Mouse (Mus musculus): ENCODE measurements around the gene Cd47.

The Cd47 gene

DNA sequence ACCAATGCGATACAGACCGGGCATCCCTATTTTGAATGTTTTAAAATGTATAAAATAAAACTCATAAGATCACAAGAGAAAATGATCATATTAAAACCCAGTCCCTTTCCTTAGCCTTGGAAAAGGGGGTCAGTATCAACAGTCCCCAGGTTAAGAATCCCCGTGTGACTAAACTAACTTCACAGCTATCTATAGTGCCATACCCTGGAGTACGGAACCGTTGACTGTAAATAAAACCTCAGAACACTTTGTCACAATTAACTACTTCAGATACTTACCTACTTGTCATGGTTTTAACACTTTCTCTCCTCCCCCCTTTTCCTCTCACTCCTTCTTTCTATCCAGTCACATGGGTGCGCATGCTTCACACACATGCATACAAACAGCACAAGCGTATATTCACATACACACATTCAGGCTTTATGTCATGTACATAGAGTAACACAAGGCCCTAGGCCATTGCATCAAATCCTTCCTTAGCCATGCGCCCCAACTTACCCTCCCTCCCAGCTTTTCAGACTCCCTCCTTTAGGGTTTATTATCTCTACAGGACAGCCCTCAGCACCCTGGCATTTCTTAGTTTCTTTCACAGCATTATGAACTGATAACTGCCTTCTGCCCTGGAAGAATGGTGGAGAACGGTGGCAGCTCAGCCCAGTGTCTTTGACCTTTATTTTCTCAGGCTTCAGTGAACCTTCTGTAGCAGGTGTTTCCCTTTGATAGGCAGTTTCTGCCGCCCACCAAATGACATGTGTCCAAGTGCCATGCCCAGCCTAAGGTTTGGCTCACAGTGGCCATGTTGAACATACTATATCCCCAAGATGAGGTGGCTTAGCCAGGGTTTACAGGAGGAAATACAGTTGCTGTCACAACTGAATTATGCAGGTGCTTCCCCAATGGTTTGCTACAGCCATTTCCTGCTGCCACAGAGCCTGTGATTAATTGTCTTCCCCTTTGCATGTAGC lies at the start of gene Cd47:
Gene Cd47 (plus strand): TSS at position 937 of the 965 bp plus-strand sequence.
- no peak for DNase-seq

DNA sequence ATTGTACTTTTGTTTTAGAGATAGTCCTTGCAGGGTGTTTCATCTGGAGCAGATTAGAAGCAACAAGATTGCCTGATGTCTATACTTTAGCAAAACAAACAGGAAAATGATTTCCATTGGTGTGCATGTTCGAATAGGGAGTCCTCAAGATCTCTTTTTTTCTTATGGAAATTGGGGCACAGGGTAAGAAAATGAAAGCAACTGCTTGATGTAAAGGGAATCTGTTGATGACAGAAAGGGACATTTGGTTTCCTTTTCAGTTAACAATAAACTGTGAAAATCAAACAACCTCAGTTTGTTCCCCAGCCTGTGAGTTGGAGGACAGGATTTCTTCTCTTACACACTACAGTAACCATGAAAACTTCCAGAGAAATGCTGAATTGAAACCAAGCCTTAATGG lies 47.4 kb upstream of the Cd47 start:
- no peak for DNase-seq

DNA sequence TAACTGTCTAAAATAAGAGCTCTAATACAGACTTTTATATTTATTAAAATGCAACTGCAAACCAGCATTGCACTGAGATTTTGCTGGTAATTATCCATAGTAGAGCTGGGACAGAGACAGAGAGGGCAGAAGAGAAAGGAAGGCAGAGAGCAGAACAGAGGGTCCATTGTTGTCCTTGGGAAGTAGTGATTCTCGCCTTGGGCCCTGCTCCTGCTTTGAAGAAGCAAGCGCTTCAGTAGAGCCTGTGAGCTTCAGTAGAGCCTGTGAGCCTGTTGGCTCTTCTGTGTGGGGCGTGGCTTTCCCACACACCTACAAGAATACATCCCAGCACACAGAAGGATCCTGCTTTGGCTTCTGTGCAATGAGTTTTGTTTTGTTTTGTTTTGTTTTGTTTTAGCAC lies 47.0 kb upstream of the Cd47 start:
- no peak for DNase-seq

DNA sequence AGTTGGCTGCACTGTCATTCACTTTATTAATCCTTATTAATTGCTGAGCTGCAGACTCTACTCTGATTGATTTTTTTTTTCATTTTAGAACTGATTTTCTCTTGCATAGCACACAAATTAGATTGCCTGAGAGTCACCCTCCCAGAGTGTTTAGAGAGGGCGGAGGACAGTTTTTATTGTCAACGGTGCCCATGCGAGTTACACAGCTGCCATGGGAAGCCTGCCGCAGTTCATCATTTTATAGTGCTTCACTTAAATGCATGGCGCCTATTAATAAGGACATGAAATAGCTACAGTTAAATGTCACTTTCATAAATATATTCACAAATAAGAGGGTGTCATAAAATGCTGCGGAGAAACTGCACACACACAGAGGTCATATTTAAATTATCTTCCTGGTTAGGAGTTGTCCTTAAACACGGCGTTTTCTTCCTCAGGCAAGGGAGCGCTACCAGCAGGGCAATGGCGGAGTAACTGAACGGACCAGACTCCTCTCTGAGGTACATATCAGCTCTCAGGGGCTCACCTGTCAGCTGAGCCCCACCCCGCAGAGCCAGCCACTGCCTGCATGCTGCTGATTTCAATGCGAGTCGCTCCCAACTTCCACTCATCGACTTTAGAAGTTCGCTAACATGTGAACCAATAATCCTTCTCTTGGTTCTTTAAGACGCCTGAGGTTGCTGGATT lies 39.7 kb upstream of the Cd47 start:
- no peak for DNase-seq

- no peak for DNase-seq
These were observed 38.4 kb upstream of the Cd47 start for GRCm38 (mm10) chr16:49761981-49762380.

- DNase-seq: peak; percentile 8
These were observed 34.0 kb upstream of the Cd47 start for GRCm38 (mm10) chr16:49766326-49766725.

DNA sequence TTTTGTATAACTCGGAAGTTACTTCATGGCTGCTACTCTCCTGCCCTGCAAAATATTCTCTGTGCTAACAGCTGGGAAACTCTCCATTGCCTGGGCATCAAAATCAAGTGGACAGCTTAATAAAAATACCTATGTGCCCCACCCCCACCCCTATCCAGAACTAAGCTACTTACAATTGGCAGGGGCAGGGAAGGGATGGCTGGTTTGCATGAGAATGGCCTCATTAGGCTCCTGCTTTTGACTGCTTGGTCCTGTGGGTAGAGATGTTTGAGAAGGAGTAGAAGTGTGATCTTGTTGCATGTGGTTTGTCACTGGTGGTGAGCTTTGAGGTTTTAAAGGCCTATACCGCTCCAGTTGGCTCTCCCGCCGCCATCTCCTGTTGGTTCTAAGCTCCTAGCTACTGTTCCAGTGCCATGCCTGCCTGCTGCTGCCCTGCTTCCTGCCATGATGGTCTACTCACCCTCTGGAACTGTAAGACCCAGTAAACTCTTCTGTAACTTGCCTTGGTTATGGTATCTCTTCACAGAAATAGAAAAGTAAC lies 31.8 kb upstream of the Cd47 start:
- DNase-seq: no peak

DNA sequence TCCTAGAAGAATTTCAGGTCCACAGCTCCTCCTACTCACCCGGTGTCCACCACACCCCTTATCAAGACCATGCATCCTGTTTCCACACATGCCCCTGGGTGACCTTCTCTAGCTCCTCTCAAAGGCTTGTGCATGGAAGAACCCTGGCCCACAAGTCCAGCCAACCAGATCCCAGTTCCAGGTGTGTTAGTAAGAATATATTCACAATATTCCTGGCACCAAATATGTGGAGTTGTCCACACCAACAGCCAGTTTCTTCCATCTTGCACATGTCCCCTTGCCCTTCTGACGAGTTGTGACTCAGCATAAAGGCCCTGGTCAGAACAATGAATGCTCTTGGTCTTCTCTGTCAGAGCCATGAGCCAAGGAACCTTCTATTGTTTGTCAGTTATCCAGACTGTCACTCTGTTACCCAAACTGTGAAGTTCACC lies 30.5 kb upstream of the Cd47 start:
- DNase-seq: no peak

DNA sequence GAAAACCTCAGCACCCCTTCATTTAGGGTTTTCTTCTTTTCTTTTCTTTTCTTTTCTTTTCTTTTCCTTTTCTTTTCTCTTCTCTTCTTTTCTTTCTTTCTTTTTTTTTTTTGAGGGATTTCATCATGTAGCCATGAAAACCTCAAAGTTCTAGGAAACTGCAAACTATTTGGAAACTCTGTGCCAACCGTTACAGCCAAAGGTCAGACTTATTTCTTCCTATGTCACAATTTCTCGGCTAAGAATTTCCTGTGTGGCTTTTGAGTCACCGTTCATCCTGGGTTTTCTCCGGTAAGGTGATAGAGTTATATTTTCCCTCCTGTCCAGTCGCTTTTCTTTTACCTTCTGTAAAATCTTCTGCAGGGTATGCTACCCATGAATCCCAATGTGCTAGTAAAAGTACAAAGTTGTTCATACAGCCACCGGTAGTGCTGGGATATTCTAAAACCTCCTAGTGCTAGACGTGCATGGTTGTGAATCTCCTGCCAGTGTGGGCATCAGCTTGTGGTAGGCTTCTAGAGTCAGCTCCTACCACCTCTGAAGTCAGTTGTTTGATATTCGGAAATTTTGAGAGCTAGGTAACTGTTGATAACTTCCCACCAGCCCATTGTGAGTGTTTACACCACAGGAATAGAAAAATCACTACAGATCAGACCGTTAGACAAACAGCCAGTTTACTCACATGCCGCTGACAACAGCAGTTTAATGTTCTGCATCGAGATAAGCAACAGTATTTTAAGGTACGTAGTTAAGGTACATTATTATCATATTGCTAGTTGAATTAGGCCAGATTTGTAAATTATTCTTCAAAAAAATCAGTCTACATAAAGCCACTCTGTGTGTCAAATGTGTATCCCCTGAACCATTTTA lies 29.8 kb upstream of the Cd47 start:
- DNase-seq: no peak

GRCm38 (mm10) chr16:49771609-49772396 lies 28.5 kb upstream of the Cd47 start:
- no peak for DNase-seq

DNA sequence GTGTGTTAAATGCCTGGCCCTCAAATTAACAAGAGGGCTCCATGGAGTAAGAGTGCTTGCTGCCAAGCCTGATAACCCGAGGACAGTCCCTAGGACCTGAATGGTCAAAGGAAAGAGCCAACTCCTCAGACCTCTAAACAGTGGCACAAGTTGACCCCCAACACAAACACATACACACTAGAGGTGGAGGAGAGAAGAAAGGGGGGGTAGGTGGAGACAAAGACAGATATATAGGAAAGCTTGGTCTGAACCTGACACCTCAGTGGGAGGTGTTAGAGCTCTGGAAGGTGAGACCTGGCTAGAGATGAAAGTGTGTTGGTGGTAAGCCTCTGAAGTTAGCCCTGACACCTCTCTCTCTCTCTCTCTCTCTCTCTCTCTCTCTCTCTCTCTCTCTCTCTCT lies 27.8 kb upstream of the Cd47 start:
- DNase-seq: no peak

GRCm38 (mm10) chr16:49773068-49773467 lies 27.3 kb upstream of the Cd47 start:
- no peak for DNase-seq

DNA sequence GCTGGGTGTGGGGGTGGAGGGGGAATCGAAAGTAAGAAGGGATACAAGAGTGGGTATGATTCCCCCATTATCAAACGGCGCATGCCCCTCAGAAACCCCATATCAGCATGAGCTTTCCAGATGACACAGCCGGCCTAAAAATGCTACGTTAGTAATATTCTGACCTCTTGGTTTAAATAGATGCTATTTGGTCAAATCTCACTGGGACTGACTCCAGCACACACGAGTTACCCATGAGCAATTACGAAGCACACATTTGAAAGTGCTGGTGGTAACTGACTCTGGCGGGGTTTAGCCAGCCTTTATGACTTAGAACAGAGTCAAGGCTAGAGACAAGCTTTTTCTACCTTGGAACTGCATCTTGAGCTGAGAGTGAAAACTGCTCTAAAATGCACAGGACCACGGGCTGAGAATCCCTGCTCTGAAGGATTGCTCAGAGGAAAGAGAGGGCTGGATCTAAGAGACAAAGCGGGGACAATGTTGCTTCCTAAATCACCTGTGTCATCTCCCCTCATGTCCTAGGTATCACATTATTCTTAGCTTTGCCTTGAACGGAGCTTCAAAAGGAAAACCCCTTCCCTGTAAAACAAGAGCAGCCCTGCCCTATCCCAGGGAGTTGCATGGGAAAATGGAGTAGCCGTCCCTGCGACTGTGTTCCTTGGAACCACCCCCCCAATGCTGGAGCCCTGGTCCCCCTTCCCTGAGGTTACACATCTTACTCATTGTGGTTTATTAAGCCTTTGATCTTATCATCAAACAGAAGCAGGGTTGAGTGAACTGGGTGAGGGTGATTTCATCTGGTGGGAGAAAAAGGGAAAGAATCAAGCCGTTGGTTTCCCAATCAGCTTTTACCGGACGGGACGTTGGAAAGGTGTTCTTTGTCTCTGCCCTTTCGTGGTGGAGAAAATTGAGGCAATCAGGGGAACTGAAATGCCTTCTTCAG lies 26.0 kb upstream of the Cd47 start:
- DNase-seq: no peak

DNA sequence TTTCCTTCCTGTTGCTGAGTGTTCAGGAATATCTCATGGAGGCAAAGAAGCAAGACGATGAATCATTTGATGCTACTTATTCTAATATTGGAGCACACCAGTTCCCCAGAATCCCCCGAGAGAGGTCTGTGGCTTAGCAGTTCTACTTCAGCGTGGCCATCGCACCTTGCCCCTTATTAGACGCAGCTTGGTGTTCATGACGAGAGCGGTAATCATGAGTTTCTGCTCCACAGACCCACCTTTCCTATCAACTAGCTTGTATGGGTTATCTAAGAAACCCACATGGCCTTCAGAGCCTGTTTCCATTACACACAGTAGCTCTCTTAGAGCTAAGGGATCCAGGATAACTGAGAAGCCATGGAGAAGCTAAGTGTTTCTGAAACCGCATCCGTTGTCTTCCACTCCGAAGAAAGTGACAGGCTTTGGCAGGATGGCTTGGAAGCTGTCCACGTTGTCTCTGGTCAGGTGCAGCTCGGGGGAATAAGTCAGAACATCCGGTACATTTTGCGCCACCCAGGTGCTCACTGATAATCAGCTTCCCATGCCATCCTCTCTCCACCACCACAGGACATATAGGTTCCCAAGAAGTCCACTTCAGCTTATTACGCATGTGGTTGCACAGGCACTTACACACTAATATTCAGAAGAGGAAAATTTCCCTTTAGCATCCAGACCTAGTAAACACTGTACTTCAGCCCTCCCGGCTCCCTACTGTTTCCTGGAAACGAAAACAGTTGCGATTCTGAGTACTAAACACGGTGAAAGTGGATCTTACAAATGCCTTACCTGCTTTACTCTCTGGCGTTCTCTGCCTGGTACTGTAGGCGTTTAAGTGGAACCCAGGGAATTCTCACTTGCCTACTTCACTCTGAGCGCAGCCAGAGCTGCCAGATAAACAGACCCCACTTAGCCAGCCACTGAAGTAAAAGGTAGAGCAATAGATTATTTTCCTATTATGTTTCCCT lies 25.0 kb upstream of the Cd47 start:
- peak; percentile 39 for DNase-seq

DNA sequence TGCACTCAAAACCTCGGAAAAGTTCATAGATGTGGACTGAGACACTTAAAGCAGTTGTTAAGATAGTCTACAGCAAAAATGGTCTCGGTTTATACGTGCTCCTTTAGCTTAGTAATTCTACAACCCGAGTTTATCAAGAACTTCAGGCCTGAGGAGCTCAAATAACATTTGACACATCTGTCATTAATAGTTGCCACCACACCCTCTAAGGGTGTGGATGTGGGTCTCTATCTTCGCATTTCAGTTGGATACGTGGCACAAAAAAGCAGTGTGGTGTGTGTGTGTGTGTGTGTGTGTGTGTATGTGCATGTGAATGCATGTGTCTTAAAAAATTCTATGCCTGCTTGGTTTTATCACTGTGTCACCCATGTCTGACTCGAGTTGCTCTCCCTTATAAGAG lies 23.4 kb upstream of the Cd47 start:
- DNase-seq: no peak

DNA sequence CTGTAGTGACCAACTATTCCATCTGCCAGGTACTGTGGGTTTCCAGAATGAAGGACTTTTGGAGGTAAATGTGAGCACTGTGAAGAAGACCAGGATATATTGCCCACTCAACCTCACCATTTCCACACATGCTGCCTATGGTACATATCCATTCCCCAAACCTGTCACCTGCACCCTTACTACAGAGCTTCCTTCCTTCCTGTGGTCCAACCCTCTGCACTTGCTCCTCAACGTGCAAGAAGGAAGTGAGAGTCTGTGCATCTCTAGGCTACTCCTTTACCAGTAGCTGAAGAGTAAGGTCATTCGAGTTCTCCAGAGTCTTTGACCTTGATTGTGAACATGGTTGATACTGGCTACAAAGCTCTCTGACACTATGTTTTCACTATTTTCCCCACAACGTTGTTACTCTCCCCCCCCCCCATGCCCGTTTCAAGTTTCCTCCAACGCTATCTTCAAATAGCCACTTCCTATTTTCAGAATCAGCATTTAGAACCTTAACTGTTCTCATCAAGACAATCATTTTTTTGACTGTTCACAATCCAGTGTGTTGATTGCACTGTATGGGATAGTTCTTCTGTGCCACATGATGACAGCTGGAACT lies 18.7 kb upstream of the Cd47 start:
- no peak for DNase-seq

DNA sequence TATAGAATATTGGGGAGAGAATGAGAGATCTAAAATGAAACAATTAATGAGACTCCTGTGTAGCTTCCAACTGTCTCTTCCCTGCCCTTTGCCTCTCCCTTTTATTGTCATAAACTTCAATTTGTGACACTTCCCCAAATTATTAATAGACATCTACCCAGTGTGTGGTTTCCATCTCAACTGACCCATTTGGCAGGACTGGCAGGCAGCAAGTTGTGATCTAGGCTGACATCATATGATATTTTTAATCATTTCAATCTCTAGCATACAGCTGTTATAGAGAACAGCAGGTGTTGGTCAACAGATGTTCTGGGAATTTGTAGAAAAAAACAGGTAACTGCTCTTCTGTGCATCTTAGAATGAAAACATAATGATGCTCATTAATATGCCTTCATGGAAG lies 17.0 kb upstream of the Cd47 start:
- no peak for DNase-seq

DNA sequence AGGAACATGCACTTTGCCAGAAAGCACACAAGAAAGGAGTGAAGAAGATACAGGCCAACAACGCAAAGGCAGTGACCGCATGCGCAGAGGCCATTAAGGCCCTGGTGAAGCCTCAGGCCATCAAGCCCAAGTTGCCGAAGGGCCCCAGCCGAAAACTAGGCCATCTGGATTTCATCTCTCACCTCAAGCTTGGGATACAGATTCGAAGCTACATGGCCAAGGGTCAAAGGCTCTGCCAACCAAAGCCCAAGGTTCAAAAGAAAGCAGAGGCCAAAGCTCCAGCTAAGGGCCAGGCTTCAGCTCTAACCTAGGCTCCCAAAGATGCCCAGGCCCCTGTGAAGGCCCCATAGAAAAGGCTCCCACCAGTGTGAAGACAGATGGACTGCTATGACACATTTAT lies 14.2 kb upstream of the Cd47 start:
- DNase-seq: no peak

DNA sequence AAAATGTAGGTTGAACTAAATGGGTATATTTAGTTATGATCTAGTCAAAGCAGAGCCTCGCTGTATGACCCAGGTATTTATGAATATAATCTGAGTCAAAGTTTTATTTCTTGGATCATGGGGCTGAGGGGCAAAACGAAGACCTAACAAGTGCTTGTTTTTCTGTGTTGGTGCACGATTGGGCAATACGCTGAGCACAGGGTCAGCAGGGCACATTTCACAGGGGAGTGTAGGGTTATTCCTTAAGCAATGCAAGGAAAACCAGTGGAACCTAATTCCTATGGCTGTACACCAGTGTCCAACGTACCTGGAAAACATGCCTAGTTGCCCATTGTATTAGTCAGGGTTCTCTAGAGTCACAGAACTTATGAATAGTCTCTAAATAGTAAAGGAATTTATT lies 12.6 kb upstream of the Cd47 start:
- no peak for DNase-seq

Measured in cerebellum, adult 11 months (tissue).